Comparison of ENCODE assay signal across 12 mouse cellular contexts in genomic region chr7:29681868-29682267, GRCm38 (mm10). TPM values are rescaled to one million over a fixed set of nuclear protein-coding genes. Genes with fewer than 3 reads are reported as not detected.
A peak's percentile ranks its signal among the peaks of the same experiment; 100 is the strongest.
DNase-seq lines count a peak whose midpoint lies in the region; ATAC-seq and TF ChIP-seq lines count a peak whose summit lies in the region.
"Had no signal": no experiment of that assay in that cellular context is flagged by ENCODE, and none has a peak within 500 bp of the region (broad histone marks: within the 10 kb centered on the region; RNA-seq: fewer than 3 reads in every experiment).

No protein-coding gene starts in this region.

- peak; percentile 12; the same call in 1 of the 2 replicates for TF ChIP-seq CTCF in brain, embryonic 14.5 days (IDR thresholded peaks at IDR 0.05; ENCODE audit: borderline replicate concordance, extremely low read depth, insufficient read depth, insufficient read length)

- TF ChIP-seq POLR2A in brain, embryonic 14.5 days (IDR thresholded peaks at IDR 0.05; ENCODE audit: borderline replicate concordance, extremely low read depth, insufficient read depth, insufficient read length, poor library complexity, severe bottlenecking), result no peak

- DNase-seq in embryo, embryonic 10.5 days (ENCODE audit: low spot score), result peak; percentile 16
- DNase-seq in embryo, embryonic 9.5 days (ENCODE audit: extremely low spot score), result no peak
- DNase-seq in layer of hippocampus, postnatal 10 days (ENCODE audit: low spot score in 2 of 2), result peak; percentile 5 to 14
- DNase-seq in layer of hippocampus, adult 8-10 months (ENCODE audit: low spot score in 2 of 2), result no peak
- DNase-seq in A20 (ENCODE audit: low read depth, low spot score), result peak; percentile 62
- peak; percentile 3 for DNase-seq in brain, embryonic 14.5 days (ENCODE audit: low read depth)
- DNase-seq in urinary bladder, adult 18-20 months (ENCODE audit: low spot score in 2 of 2), result no peak
- DNase-seq: heart, postnatal 4 days had no signal

- ATAC-seq in monocyte, adult 5-6 weeks (replicated peaks; ENCODE audit: insufficient number of reproducible peaks, low FRiP score, low TSS enrichment, poor library complexity, severe bottlenecking), result no peak
- ATAC-seq: midbrain, embryonic 15.5 days had no signal

RNA-seq across cellular contexts. Expression of gene Catsperg2, which starts 45.0 kb away (rescaled TPM):
- under 1 TPM; 0.18 to 0.42 TPM for total RNA-seq in layer of hippocampus, postnatal 10 days (2021)
- under 1 TPM in 2 of 4 experiments, not detected in 2; 0.24 to 0.57 TPM for total RNA-seq in layer of hippocampus, adult 8-10 months (2022)
- polyA plus RNA-seq in brain, embryonic 14.5 days (2012; rRNA removed), result 1.3 TPM in 2 replicates
- not detected in 3 replicates for total RNA-seq in monocyte, adult 5-6 weeks (2017)
- total RNA-seq: heart, postnatal 4 days had no signal
- polyA plus RNA-seq: embryonic facial prominence, embryonic 13.5 days; liver, embryonic 16.5 days had no signal

Comparison
In these comparisons a context has a peak if more than half of its experiments do, and no peak if none do; other contexts are left out.
1. DNase-seq: peak in embryo, embryonic 10.5 days (single experiment), layer of hippocampus, postnatal 10 days (2 of 2), A20 (single experiment) and brain, embryonic 14.5 days (single experiment); none in embryo, embryonic 9.5 days (single experiment), layer of hippocampus, adult 8-10 months (0 of 2) and urinary bladder, adult 18-20 months (0 of 2).